Mouse (Mus musculus) erythroblast, embryonic 14.5 days (primary cell): ENCODE measurements around the gene Cped1. TPM values are rescaled to one million over a fixed set of nuclear protein-coding genes. Genes with fewer than 3 reads are reported as not detected.

ENCODE experiments used
- H3K27me3 ChIP-seq: 2 replicates; pipeline ENCODE4 v1.6.1; 2012; ENCODE audit warnings: inconsistent platforms; ENCODE audit not compliant: control insufficient read depth
- H3K36me3 ChIP-seq: 2 replicates; pipeline ENCODE4 v1.6.1; 2012; ENCODE audit warnings: mild to moderate bottlenecking, inconsistent platforms; ENCODE audit not compliant: control insufficient read depth
- H3K4me1 ChIP-seq: 2 replicates; pipeline ENCODE4 v1.6.1; 2012; ENCODE audit warnings: inconsistent platforms; ENCODE audit not compliant: control insufficient read depth
- H3K4me3 ChIP-seq: replicated peaks from 2 replicates; pipeline ENCODE3; 2012; ENCODE audit warnings: moderate library complexity, mild to moderate bottlenecking, inconsistent platforms
- H3K9me3 ChIP-seq: 2 replicates; pipeline ENCODE4 v1.6.1; 2012; ENCODE audit warnings: low read length, inconsistent platforms, mixed read lengths; ENCODE audit not compliant: control insufficient read depth
- GATA1 ChIP-seq: IDR thresholded peaks from 2 replicates; pipeline ENCODE4 v1.6.1; 2012; ENCODE audit warnings: low read length, inconsistent platforms, mixed read lengths
- TAL1 ChIP-seq: IDR thresholded peaks from 3 replicates; pipeline ENCODE4 v1.6.1; 2012; ENCODE audit warnings: low read length, inconsistent platforms, mixed read lengths
- polyA plus RNA-seq: library from polyadenylated mRNA; stranded (reverse); fragments of >175 nt; gene quantifications from 2 replicates; pipeline ENCODE4 v1.2.3, GENCODE M21; 2012

Cped1 gene
- polyA plus RNA-seq, 1 experiment: 0.02 TPM

DNA sequence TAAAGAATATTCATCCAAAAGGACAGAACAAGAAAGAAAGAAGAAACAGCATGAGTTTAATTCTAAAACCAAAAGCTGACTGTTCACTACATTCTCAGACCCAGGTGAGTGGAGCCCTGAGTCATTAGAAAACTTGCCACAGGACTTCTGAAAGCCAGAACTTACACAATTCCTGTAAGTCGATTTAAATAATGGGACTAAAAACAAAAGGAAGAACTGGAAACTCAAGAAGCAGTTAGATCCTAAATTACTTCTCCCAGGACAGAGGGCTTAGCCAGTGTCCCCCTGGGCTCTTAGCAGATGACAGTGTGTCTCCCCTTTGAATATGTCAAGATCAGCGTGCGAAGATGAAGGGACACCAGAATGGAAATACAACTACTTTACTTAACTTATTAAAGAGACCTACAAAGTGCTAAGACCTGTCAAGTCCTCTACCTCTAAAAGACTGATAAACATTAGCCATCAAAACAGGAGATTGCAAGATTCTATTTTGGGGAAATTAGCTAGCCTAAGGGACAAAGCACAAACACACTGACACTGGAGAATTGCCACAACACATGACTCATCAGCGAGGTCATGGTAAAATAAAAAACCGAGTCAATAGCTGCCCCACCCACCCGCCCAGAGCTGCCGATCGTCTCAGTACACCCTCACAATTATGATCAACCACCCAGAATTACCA, 284.3 kb downstream of the Cped1 start:
- no peak overlapping the region for H3K4me3 ChIP-seq

DNA sequence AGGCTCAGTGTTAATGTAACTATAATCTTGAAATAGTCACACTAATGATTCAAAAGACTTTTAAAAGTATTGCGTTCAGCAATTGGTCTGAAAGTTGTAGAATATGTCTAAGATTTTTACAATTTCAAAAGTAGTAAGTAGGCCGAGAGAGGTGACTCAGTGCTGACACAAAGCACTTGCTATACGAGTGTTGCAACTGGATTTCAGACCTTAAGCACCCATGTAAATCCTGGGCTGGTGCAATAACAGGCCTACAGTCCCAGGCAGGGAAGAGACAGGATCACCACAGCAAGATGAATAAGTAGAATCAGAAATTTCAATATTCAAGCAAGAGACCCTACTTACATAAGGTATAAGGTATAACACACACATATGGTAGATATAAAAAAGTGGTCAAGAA, 292.2 kb downstream of the Cped1 start:
- Histone ChIP-seq H3K27me3 (no peaks in the 10 kb centered on the region), H3K36me3 (no peaks in the 10 kb centered on the region), H3K4me3 (no peak overlapping the region), H3K9me3 (no peaks in the 10 kb centered on the region), H3K4me1 (no peaks in the 10 kb centered on the region)
- TF ChIP-seq TAL1 (no peak), GATA1 (no peak)

More for the DNA sequence above, 284.3 kb downstream of the Cped1 start:
- H3K36me3 ChIP-seq: no peaks in the 10 kb centered on the region
- H3K27me3 ChIP-seq: no peaks in the 10 kb centered on the region
- TF ChIP-seq TAL1 (no peak), GATA1 (no peak)
- no peaks in the 10 kb centered on the region for H3K9me3 ChIP-seq
- H3K4me1 ChIP-seq: no peaks in the 10 kb centered on the region

DNA sequence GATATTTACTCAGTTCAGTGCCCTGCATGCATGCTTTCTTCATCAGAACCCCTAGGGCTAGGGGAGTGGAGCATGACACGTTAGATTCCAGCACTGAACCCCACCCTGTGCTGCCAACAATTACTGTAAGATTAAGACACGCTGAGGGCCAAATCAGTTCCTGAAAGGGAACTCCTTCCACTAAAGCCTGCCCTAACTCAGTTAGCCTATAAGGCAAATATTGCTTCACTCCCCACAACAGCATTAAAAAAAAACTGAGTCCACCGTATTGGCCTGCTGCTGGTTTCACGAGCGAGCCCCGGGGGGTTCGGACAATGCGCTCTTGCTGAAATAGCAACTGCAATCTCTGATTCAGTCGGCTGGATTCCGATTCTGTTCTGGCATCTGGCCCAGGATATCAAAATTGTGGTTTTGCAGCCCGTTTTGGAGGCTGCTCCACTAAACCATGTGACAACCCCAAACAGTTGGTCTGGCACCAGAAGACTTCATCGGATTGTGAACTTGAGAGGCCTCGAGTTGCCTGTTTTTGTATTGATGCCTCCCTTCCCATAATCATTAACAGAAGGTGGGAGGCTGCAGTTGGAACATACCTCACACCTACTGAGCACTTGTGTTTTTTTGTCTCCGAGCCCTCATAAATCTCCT, 294.6 kb downstream of the Cped1 start:
- Histone ChIP-seq H3K36me3 (no peaks in the 10 kb centered on the region), H3K4me3 (no peak overlapping the region), H3K4me1 (no peaks in the 10 kb centered on the region), H3K27me3 (no peaks in the 10 kb centered on the region), H3K9me3 (no peaks in the 10 kb centered on the region)
- TF ChIP-seq TAL1 (no peak), GATA1 (no peak)

DNA sequence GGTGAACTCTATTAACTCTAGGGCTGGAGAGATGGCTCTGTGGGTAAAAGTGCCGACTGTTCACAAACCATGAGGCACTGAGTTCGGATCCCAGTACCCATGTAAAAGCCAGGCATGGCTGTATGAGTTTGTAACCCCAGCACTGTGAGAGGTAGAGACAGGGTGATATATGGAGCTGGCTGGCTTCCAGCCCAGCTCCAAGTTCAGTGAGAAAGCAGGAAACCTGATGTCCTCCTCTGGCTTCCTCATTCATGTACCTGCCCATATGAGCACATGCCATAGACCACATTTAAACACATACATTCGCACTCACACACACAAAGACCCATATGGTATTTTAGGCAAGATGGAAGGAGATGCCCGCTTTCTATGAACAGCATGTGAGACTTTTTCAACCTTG, 296.7 kb downstream of the Cped1 start:
- no peak for TF ChIP-seq GATA1

DNA sequence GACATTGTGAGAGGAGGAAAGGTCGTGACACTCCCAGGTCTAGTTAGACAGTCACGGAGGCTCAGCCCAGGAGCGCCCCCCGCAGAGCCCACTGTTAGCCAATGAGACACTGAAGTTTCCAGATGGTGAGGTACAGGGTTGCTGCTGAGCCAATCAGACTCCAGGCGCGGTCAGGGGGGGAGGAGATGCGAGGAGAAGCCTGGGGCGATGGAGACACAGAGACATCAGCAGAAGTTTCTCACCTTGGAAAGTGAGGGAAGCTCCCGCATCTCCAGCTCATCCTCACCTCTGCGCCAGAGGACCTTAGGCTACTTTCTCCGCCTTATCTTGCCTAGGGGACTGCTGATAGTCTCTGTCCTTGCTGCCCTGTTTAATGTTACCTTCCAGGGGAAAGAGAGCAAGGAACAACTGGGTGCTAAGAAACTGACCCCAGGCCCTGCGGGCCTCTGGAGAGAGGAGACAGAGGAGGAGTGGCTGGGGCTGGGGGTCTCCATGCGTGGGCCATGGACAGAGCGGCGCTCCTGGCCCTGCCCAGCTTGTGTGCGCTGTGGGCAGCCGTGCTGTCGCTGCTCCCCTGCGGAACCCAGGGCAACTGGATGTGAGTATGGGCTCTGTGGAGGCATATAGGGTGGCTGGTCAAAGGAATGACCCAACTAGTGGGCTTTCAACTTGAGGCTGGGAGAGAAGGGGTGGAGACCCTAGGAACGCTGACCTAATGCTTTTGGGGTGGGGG, 302.5 kb downstream of the Cped1 start, which contains the start of gene Wnt16:
Gene Wnt16, plus strand, starts transcription at position 224 of the 733 bp plus-strand sequence.
- Histone ChIP-seq H3K4me3 (no peak within 1 kb of the TSS), H3K36me3 (no peaks in the 10 kb centered on the region), H3K27me3 (peaks cover 44% of the 10 kb centered on the region), H3K9me3 (no peaks in the 10 kb centered on the region), H3K4me1 (no peaks in the 10 kb centered on the region)
- TF ChIP-seq TAL1 (no peak), GATA1 (no peak)

More for the DNA sequence above, 296.7 kb downstream of the Cped1 start:
- no peaks in the 10 kb centered on the region for H3K4me1 ChIP-seq
- H3K27me3 ChIP-seq: peaks cover 9% of the 10 kb centered on the region; the same call in 1 of the 2 replicates
- no peaks in the 10 kb centered on the region for H3K36me3 ChIP-seq
- H3K9me3 ChIP-seq: no peaks in the 10 kb centered on the region
- H3K4me3 ChIP-seq: no peak overlapping the region

DNA sequence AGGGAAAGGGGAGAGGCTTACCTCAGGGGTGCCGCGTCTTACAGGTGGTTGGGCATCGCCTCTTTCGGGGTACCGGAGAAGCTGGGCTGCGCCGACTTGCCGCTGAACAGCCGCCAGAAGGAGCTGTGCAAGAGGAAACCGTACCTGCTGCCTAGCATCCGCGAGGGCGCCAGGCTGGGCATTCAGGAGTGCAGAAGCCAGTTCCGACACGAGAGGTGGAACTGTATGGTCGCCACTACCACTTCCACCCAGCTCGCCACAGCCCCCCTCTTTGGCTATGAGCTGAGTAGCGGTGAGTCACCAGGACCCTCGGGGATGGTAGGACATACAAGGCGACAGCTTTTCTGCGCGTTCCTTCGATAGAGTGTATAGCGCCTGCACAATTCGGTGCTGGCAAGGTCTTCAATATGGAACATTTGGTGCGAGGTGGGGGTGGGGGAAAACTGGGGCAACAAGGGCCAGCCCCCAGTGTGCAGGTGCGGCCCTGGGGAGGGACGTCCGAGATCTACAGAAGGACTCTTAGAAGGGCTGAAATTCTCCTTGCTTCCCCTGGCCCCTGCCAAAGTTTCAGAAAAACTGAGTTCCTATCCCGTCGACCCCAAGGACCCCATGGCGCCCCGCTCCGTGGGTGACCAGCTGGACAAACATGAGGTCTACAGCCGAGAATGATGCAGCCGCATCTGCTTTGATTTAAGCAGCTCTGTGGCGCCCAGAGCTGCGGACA, 303.2 kb downstream of the Cped1 start:
- no peak overlapping the region for H3K4me3 ChIP-seq
- peaks cover 44% of the 10 kb centered on the region for H3K27me3 ChIP-seq

DNA sequence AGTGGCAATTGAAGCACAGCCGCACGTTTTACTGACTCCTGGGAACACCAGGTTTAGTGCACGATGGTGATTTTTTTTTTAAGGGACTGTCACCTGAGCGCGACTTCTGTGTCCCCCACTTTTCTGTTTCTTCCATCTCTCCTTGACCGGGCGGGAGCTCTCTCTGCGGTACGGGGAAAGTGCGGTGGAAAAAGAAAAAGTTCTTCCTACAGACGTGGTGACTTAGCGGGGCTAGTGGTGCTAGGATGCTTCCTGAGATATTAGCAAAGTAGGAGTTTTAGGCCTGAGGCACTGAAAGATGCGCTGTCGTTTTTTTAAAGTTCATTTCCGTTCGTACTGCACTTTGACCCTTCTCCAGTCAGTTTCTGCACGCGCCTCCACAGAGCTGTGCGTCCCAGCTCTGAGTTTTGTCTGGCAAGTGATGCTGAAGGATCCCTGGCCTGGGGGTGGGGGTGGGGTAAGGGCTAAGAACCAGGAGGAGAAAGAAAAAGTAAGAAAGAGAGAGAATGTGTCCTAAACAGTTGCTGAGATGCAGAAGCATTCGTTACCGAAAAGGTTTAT, 303.8 kb downstream of the Cped1 start:
- Histone ChIP-seq H3K27me3 (peaks cover 44% of the 10 kb centered on the region), H3K36me3 (no peaks in the 10 kb centered on the region), H3K4me3 (no peak overlapping the region), H3K9me3 (no peaks in the 10 kb centered on the region), H3K4me1 (no peaks in the 10 kb centered on the region)
- TF ChIP-seq TAL1 (no peak), GATA1 (no peak)

More for the DNA sequence above, 303.2 kb downstream of the Cped1 start:
- no peaks in the 10 kb centered on the region for H3K9me3 ChIP-seq
- H3K36me3 ChIP-seq: no peaks in the 10 kb centered on the region
- TF ChIP-seq GATA1: no peak
- TF ChIP-seq TAL1: no peak
- H3K4me1 ChIP-seq: no peaks in the 10 kb centered on the region

DNA sequence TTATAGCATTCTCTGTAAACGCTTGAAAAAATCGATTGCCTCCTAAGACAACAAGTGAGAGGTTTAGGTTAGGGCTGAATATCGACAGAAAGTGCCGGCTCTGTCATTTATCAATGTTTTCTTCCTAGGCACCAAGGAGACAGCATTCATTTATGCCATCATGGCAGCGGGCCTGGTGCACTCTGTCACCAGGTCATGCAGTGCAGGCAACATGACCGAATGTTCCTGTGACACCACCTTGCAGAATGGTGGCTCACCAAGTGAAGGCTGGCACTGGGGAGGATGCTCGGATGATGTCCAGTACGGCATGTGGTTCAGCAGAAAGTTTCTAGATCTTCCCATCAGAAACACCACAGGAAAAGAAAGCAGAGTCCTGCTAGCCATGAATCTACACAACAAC, 305.1 kb downstream of the Cped1 start:
- no peak overlapping the region for H3K4me3 ChIP-seq
- peaks cover 44% of the 10 kb centered on the region for H3K27me3 ChIP-seq
- TF ChIP-seq TAL1 (no peak), GATA1 (no peak)
- H3K9me3 ChIP-seq: no peaks in the 10 kb centered on the region
- H3K4me1 ChIP-seq: no peaks in the 10 kb centered on the region
- no peaks in the 10 kb centered on the region for H3K36me3 ChIP-seq
